Mouse (Mus musculus) embryo, embryonic 10 days (tissue): ENCODE data around the gene Mreg.
A peak's percentile ranks its signal among the peaks of the same experiment; 100 is the strongest.

Source experiments
- DNase-seq: peaks from one replicate; pipeline ENCODE4 v3.0.0-alpha.2; 2015; ENCODE audit warnings: low spot score

The Mreg gene

DNA sequence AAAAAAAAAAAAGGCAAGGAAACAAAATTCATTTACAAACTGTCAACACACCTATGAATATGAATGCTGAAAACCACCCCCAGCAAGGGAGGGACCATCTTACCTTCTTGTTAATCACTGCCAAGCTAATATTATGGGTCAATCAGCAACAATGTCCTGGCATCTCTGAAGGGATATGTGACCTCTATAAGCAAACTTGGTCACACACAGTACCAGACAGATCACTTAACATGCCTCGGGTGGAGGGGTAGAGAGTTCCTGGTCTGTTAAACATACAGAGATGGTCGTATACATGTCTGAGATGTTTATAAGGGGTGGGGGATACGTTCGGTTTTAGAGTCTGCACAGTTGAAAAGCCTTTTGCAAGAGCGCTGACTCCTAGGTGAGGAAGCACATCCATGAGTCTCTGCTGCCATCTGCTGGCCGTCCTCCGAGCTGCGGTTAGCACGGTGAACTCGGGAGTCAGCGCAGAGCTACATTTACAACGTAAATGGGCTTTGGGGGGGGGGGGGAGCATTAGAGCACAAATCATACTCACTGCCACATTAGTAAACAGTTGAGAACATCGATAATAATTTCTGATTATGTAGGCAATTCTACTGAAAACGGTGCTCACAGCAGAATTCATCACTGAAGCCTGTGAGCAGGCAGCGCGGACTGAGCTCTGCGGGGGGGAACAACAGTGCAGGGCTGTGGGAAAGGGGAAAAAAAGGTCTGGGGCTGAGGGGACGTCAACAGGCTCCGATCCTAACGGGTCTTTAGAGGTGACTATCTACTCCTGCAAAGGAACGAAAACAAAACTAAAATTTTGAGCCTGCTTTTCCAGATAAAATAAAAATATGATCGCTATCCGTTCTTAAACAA, 88.4 kb downstream of the Mreg start:
- peak; percentile 96 for DNase-seq

DNA sequence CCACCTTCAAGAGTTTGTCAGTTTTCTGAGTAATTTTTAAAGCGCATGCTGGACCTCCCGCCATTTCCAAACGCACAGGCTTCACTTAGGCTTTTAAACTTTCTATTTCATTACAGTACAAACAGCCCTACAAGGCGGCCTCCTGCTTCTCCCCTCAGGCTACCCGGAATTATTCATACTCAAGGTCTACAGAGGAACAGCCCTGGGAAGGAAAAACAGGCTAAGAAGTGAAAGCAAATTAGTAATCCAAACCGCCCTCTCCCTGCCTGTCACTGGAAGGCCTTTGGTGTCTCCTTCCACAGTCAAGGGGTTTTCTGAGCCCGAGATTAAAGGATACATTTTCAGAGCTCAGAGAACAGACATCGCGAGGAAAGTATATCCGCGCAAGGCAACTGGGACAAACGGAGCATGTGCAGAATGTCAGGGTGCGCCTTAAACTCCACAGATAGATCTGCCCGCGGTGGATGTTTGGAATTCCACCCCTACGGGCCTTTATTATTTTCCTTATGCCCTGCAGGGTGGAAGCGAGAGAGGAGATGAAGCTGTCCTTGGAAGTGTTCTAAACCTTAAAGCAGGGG, 90.4 kb downstream of the Mreg start:
- no peak for DNase-seq

DNA sequence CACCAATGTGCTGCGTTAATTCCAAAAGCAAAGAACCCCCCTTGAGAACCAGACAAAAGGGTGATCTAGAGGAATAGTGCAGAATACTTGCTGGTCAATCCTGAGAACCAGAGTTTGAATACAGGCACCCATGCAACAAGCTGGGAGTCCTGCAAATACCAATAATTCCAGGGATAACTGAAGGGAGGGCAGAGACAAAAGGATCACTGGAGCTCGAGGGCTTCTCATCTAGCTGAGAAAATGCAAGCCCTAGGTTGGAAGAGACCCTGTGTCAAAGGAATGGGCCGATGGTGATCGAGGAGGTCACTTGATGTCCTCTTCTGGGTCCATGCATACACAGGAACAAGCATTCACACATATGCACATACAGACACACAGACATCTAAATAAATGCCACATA, 92.1 kb downstream of the Mreg start:
- DNase-seq, result no peak

DNA sequence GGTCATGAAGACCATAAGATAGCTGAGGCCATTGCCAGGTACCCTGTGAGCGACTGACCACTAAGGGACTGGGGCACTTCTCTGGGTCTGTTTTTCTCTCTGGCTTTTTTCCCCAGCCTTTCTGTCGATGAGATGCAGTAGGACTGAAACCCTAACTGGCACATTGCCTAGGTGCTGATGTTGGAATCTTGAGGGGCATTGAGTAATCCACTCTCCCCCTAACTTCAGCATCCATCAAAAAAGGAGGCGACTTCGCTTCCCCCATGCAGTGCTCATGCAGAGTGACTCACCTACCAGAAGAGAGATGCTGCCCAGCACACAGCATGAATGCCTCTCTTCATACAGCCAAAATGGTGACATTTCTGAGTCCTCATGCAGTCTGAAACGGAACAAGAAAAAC, 97.9 kb downstream of the Mreg start:
- no peak for DNase-seq
